Mouse (Mus musculus): ENCODE results near the gene Csrnp3.
"Not testable (repeated sequence)": the region's sequence is repeated elsewhere in the genome, so short reads cannot be mapped to it uniquely, and the experiment has no call there.

The Csrnp3 gene

DNA sequence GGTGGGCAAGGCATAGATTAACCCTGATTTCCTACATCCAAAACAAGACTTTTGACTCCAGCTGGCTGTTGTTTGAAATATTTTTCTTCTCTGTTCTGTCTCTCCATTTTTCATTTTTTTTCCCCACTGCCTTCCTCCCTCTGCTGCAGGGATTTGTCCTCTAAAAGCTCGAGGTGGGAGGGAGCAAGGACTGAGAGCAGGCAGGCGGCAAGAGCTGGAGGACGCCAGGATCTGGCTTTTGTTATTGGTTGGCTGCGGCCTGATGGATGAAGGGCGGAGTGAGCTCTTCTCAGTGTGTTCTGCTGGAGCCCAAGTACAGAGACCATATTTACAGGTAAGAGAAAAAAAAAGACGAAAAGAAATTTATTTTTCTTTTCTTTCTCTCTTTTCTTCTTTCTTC is at the start of gene Csrnp3:
Csrnp3 (plus strand) TSS at position 217 of the 400 bp plus-strand sequence.
- ATAC-seq (ENCODE audit: insufficient number of reproducible peaks, low FRiP score, low TSS enrichment), result peak; percentile 99

GRCm38 (mm10) chr2:65801054-65801709 is 44.4 kb upstream of the Csrnp3 start:
- no peak for ATAC-seq (ENCODE audit: insufficient number of reproducible peaks, low FRiP score, low TSS enrichment)

DNA sequence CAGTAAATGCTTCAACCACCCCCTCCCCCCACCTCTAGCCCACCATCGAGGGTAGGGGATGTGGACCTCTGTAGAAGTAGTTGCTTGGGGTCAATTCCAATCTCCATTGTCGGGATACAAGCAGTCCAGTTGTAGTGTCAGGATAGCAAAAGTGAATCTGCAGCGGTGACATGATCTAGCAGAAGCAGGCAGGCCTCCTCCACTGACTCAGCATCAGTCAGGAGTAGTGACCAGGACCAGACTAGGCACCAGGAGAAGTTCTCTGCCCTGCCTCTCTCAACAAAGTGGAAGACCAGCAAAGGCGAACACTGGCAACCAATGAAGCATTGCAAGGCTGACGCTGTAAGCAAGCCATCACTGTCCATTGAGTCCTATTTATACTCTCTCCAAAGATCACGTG is 39.0 kb upstream of the Csrnp3 start:
- no peak for ATAC-seq (ENCODE audit: insufficient number of reproducible peaks, low FRiP score, low TSS enrichment)

- ATAC-seq (ENCODE audit: insufficient number of reproducible peaks, low FRiP score, low TSS enrichment), result not testable (repeated sequence)
Measured at GRCm38 (mm10) chr2:65811203-65811602, 34.4 kb upstream of the Csrnp3 start.

DNA sequence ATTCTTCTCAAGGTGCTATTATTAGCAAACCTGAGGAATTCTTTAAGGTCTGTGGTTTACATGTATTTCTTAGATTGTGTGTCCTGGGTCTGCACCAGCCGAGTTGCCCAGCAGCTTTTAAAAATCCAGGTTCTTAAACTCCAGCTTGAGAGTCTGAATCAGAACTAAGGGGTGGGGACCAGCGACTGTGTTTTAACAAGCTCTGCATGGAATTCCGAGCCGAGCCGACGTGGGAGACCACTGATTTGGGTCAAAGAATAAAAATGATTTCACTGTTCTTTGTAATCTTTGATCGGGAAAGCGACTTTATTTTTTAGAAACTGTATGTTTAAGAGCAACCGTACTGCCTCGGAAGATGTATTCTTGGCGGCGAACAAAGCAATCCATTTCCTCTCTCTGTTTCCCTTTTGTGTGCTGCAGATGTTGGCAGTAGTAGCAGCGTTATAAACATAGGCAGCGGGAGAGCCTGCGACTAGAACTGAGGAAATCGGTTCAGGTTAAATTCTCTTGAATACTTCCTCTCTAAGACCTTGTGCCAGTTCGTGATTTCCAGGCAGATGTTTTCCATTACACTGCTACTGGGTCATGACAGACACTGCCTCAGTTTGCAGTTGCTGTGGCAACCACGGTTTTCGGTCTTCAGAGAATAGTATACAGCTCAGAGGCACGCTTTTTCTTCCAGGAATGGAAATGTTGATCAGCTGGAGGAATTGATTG is 27.3 kb upstream of the Csrnp3 start:
- ATAC-seq (ENCODE audit: insufficient number of reproducible peaks, low FRiP score, low TSS enrichment), result no peak

GRCm38 (mm10) chr2:65820114-65820769 is 25.3 kb upstream of the Csrnp3 start:
- no peak for ATAC-seq (ENCODE audit: insufficient number of reproducible peaks, low FRiP score, low TSS enrichment)

- ATAC-seq (ENCODE audit: insufficient number of reproducible peaks, low FRiP score, low TSS enrichment), result no peak
Measured at GRCm38 (mm10) chr2:65826314-65826713, 19.3 kb upstream of the Csrnp3 start.

DNA sequence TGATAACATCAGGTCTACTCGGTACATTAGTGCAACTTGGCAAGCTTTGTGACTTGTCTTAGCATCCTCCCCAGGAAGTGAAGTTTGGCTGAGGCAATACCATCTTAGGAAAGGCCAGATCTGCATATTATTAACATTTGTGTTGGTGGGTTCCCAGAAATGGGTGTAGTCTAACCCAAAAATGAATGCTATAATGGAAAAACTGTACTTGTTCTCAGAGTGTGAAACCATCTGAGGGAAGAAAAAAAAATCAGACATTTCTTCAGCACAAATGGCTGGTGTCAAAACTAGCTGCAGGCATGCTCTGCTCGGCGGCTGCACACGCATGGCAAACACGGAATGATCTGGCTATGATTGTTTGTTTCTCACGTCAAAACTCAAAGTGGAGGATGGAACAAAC is 18.8 kb upstream of the Csrnp3 start:
- no peak for ATAC-seq (ENCODE audit: insufficient number of reproducible peaks, low FRiP score, low TSS enrichment)

DNA sequence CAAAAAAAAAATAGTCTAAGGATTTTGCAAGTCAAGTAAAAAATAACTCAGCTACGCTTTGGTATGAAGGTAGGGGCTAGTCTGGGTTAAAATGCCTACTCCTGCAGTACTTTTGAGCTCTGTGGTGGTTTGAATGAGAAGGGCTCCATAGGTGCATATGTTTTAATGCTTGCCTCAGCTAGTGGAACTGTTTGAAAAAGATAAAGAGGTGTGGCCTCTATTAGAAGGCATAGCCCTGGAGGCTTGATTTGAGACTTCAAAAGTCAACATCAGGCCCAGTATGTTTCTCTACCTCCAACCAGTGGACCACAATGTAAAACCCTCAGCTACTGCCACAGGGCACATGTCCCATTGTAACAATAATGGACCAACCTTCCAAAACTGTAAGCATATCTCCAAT is 16.9 kb upstream of the Csrnp3 start:
- ATAC-seq (ENCODE audit: insufficient number of reproducible peaks, low FRiP score, low TSS enrichment), result no peak

DNA sequence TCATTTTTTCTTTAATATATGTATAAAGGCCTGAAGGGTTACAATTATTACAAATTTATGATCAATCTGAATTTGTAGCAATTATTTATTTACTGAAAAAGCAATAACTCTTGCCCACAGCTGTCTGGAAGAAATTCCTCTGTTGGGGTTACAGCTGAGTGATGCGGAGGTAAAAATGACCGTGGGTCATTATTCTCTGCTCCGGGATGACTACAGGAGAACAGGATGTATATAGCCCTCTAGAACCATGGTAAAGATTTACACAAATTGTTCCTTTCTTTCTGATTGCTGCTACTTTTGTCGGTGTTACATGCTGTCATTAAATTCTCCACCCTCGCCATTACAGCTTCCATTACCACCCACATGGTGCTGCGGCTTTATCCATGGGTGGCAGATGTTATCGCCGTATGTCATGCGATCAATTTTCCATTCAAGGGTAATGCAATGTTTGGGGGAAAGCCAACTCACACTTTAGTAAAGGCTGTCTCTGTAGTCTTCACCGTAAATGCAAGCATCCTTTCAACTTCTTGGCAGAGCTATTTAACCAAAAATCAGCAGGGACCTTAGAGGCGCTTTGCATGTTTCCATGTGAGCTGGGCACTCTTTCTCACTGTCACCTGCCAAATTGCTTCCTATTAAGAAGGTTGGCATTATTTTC is 12.7 kb upstream of the Csrnp3 start:
- ATAC-seq (ENCODE audit: insufficient number of reproducible peaks, low FRiP score, low TSS enrichment), result no peak

DNA sequence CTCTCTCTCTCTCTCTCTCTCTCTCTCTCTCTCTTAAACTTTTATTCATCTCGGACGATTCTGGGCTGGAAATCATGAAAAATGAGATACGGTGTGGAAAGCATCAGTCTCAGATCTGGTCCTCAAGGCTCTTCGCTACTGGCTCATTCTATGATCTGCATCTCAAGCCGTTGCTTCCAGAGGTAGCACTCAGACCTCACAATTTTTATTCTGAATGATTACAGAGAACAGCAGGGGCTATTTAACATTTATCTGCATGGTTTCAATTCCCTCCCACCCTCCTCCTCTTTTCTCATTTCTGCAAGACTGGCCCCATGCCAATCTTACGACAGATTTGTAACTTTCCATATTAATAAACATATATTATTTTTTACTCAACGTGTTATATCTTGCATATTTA is 12.1 kb upstream of the Csrnp3 start:
- ATAC-seq (ENCODE audit: insufficient number of reproducible peaks, low FRiP score, low TSS enrichment), result no peak

GRCm38 (mm10) chr2:65841606-65842005 is 4.0 kb upstream of the Csrnp3 start:
- no peak for ATAC-seq (ENCODE audit: insufficient number of reproducible peaks, low FRiP score, low TSS enrichment)

- ATAC-seq (ENCODE audit: insufficient number of reproducible peaks, low FRiP score, low TSS enrichment), result no peak
Measured at GRCm38 (mm10) chr2:65842356-65842755, 3.2 kb upstream of the Csrnp3 start.

DNA sequence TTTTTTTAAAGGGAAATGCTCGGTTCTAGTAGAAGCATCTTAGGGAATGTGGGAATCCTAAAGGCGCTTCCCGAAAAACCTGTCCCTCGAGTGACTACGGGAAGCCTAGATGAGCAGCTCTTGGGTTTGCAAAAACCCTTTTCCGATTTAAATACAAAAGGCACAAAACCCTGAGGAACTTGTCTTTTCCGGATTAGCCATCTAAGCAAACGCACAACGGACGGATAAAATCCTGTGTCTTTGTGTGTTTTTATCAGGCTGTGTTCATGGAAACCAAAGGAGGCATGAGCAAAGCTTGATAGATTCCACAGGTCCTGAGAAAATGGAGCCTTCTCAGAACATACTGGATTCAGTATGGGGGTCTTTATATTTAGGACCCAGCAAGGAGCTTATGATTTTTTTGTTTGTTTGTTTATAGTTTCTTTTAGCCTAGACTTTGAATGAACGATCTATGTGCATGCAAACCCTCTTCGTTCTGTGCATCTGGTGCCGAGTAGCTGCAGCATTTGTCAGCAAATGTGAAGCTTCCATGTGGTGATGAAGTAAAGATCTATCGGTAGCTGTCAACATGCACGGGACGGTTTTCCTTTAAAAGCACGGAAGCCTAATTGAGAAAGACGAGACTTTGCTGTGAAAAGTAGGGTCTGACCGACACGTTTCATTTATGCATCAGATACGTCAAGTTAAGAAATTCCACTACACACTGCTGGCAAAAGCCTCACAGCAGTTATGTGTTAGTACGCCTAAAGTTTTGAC is 611 bp downstream of the Csrnp3 start:
- 0 out of 2 replicates have a peak, but pooled peaks have one; percentile 40 for ATAC-seq (ENCODE audit: insufficient number of reproducible peaks, low FRiP score, low TSS enrichment)

DNA sequence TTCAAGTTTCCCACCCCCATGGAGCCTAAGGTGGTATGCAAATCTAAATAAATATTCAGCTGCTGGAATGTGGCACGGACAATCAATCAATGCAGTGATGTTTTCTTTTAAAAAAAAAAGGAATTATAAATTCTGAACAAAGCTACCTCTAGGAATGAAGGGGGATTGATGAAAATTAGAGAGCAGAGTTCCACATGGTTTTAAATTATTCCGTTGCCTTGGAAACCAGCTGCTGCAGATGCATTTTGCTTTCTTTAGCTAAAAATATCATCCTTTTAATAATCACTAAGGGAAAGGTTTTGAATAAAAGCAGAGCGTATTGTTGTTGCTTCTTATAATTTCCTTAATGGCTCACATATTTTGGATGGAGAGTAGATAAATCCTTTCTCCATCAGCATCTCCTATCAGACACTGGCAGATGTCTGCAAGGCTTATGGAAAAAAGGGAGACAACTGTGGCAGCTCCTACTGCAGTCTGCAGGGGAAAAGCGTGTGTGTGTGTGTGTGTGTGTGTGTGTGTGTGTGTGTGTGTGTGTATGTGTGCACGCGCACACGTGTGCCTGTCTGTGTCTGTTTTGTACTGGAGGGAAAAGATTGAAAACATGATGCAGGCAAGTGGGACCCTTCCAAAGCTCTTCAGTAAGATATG is 2.0 kb downstream of the Csrnp3 start:
- ATAC-seq (ENCODE audit: insufficient number of reproducible peaks, low FRiP score, low TSS enrichment), result no peak

- ATAC-seq (ENCODE audit: insufficient number of reproducible peaks, low FRiP score, low TSS enrichment), result no peak
Measured at GRCm38 (mm10) chr2:65848706-65849105, 3.1 kb downstream of the Csrnp3 start.

GRCm38 (mm10) chr2:65850282-65850681 is 4.7 kb downstream of the Csrnp3 start:
- ATAC-seq (ENCODE audit: insufficient number of reproducible peaks, low FRiP score, low TSS enrichment), result not testable (repeated sequence)

DNA sequence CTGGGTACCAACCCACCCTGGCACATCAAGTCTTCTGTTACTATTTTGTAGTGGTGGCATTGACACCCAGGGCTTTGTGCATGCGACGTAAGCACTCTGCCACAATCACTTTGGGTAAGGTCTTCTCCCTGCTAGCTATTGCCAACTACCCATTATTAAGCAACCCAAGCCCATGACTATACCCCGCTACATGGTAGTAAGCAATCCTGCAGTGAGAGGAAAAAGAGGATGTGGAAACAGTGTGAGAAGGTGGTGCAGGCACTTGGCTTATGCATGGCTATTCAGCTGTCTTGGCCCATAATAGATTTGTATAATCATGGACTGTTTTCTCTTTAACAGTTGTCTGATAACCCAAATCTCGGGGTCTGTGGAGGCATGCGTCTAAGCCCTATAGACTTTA is 11.2 kb downstream of the Csrnp3 start:
- no peak for ATAC-seq (ENCODE audit: insufficient number of reproducible peaks, low FRiP score, low TSS enrichment)

GRCm38 (mm10) chr2:65859767-65860727 is 14.5 kb downstream of the Csrnp3 start:
- ATAC-seq (ENCODE audit: insufficient number of reproducible peaks, low FRiP score, low TSS enrichment), result 0 out of 2 replicates have a peak, but pooled peaks have one; percentile 15
